Mouse (Mus musculus): Measurements from ENCODE around the gene Hoxa10.

DNA sequence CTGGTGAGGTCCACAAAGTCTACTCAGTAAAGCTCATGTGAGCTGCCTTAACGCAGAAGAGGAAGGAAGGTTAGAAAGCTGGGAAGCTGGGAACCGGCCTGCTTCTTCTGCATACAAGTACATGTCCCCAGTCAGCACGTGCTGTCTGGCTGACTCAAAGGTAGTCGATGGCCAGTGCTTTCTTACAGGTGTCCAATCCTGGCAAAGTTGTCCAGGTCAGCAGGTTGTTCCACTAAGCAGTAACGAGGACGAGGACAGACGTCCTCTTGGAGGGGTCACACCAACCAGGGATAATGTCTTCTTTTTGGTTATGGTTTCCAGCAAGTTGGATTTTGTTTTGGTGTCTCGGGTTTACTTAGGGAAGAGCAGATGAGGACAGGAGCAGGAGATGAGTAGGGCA, 50.7 kb downstream of the Hoxa10 start:
- no peak for TF ChIP-seq USF1 (IDR thresholded peaks at IDR 0.05; ENCODE audit: low read depth)
- TF ChIP-seq POLR2A (IDR thresholded peaks at IDR 0.05; ENCODE audit: insufficient read length, low read depth), result no peak
- no peak for TF ChIP-seq MAX (IDR thresholded peaks at IDR 0.05; ENCODE audit: low read depth)
- TF ChIP-seq SRF (IDR thresholded peaks at IDR 0.05; ENCODE audit: control insufficient read depth, insufficient read length, low read depth), result no peak
- TF ChIP-seq MYOG (IDR thresholded peaks at IDR 0.05; ENCODE audit: control insufficient read depth in 1 of 3, insufficient read depth in 1 of 3, insufficient read length in 2 of 3, low read depth in 2 of 3), result no peak
- TF ChIP-seq CEBPB (IDR thresholded peaks at IDR 0.05; ENCODE audit: insufficient read depth, poor library complexity, severe bottlenecking), result no peak
- TF ChIP-seq E2F4 (IDR thresholded peaks at IDR 0.05; ENCODE audit: insufficient read depth), result no peak
